Mouse (Mus musculus): ENCODE results near the gene Zdhhc24.

The Zdhhc24 gene

GRCm38 (mm10) chr19:4877785-4878184 is 683 bp upstream of the Zdhhc24 start, which contains the start of gene Actn3:
Gene Actn3 (minus strand): TSS chr19:4877909.
- DNase-seq (ENCODE audit: low spot score in 2 of 2), result no peak

- DNase-seq (ENCODE audit: low spot score in 2 of 2), result no peak
These were observed 846 bp downstream of the Zdhhc24 start for GRCm38 (mm10) chr19:4879324-4879703.

- no peak for DNase-seq (ENCODE audit: low spot score in 2 of 2)
These were observed 5.5 kb downstream of the Zdhhc24 start for GRCm38 (mm10) chr19:4883961-4884360.

- DNase-seq (ENCODE audit: low spot score in 2 of 2), result no peak
These were observed 11.3 kb downstream of the Zdhhc24 start for GRCm38 (mm10) chr19:4889791-4890190.

GRCm38 (mm10) chr19:4891798-4892197 is 13.3 kb downstream of the Zdhhc24 start:
- no peak for DNase-seq (ENCODE audit: low spot score in 2 of 2)

GRCm38 (mm10) chr19:4896780-4897520 is 18.5 kb downstream of the Zdhhc24 start:
- DNase-seq (ENCODE audit: low spot score in 2 of 2), result no peak

GRCm38 (mm10) chr19:4898972-4899371 is 20.5 kb downstream of the Zdhhc24 start:
- no peak for DNase-seq (ENCODE audit: low spot score in 2 of 2)

- no peak for DNase-seq (ENCODE audit: low spot score in 2 of 2)
These were observed 21.4 kb downstream of the Zdhhc24 start for GRCm38 (mm10) chr19:4899888-4900287.

- DNase-seq (ENCODE audit: low spot score in 2 of 2), result peak; percentile 82 to 87
These were observed 27.7 kb downstream of the Zdhhc24 start, which contains the start of gene Bbs1 for GRCm38 (mm10) chr19:4905979-4906794. Gene Bbs1 (minus strand): TSS chr19:4906628.

GRCm38 (mm10) chr19:4908107-4908506 is 29.6 kb downstream of the Zdhhc24 start:
- no peak for DNase-seq (ENCODE audit: low spot score in 2 of 2)

- no peak for DNase-seq (ENCODE audit: low spot score in 2 of 2)
These were observed 30.9 kb downstream of the Zdhhc24 start for GRCm38 (mm10) chr19:4909376-4909775.

- DNase-seq (ENCODE audit: low spot score in 2 of 2), result no peak
These were observed 37.6 kb downstream of the Zdhhc24 start for GRCm38 (mm10) chr19:4915924-4916603.

GRCm38 (mm10) chr19:4916827-4917226 is 38.4 kb downstream of the Zdhhc24 start:
- DNase-seq (ENCODE audit: low spot score in 2 of 2), result no peak

- no peak for DNase-seq (ENCODE audit: low spot score in 2 of 2)
These were observed 41.2 kb downstream of the Zdhhc24 start for GRCm38 (mm10) chr19:4919652-4920051.

GRCm38 (mm10) chr19:4925121-4925860 is 46.8 kb downstream of the Zdhhc24 start:
- DNase-seq (ENCODE audit: low spot score in 2 of 2), result no peak

GRCm38 (mm10) chr19:4927904-4928531 is 49.5 kb downstream of the Zdhhc24 start, which contains the start of gene Dpp3:
Gene Dpp3 (minus strand): TSS chr19:4928287.
- DNase-seq (ENCODE audit: low spot score in 2 of 2), result peak; percentile 98

- DNase-seq (ENCODE audit: low spot score in 2 of 2), result no peak
These were observed 50.3 kb downstream of the Zdhhc24 start for GRCm38 (mm10) chr19:4928781-4929180.
